Mouse (Mus musculus): ENCODE results near the gene Lypd9. TPM values are rescaled to one million over a fixed set of nuclear protein-coding genes. Genes with fewer than 3 reads are reported as not detected.
"Not testable (repeated sequence)": the region's sequence is repeated elsewhere in the genome, so short reads cannot be mapped to it uniquely, and the experiment has no call there.

Gene Lypd9
- total RNA-seq (2021): not detected

GRCm38 (mm10) chr11:58452759-58453158 is at the start of gene Lypd9:
Lypd9 (minus strand) TSS chr11:58452923.
- no peak for DNase-seq

GRCm38 (mm10) chr11:58502472-58502871 is 49.7 kb upstream of the Lypd9 start, which contains the start of gene Olfr331:
Olfr331 (minus strand) TSS chr11:58502572.
- not testable (repeated sequence) for DNase-seq

GRCm38 (mm10) chr11:58499290-58499689 is 46.6 kb upstream of the Lypd9 start:
- no peak for DNase-seq

GRCm38 (mm10) chr11:58498761-58499160 is 46.0 kb upstream of the Lypd9 start:
- peak; percentile 22 for DNase-seq

GRCm38 (mm10) chr11:58492455-58492854 is 39.7 kb upstream of the Lypd9 start, which contains the start of gene Olfr332:
Olfr332 (minus strand) TSS chr11:58492555.
- DNase-seq: no peak

GRCm38 (mm10) chr11:58462170-58462569 is 9.4 kb upstream of the Lypd9 start, which contains the start of gene Olfr30:
Olfr30 (minus strand) TSS chr11:58462270.
- DNase-seq: no peak

- DNase-seq: no peak
These were observed 869 bp upstream of the Lypd9 start for GRCm38 (mm10) chr11:58453592-58453991.

- DNase-seq: no peak
These were observed 14.9 kb downstream of the Lypd9 start for GRCm38 (mm10) chr11:58437866-58438265.

GRCm38 (mm10) chr11:58432259-58432658 is 20.5 kb downstream of the Lypd9 start, which contains the start of gene Gm12253:
Gm12253 (plus strand) TSS chr11:58432559.
- DNase-seq: no peak

GRCm38 (mm10) chr11:58420815-58421214 is 31.9 kb downstream of the Lypd9 start, which contains the start of gene 1810065E05Rik:
1810065E05Rik (plus strand) TSS chr11:58421111.
- no peak for DNase-seq

GRCm38 (mm10) chr11:58418336-58418735 is 34.4 kb downstream of the Lypd9 start:
- DNase-seq: no peak

- DNase-seq: no peak
These were observed 44.7 kb downstream of the Lypd9 start for GRCm38 (mm10) chr11:58408066-58408465.

- DNase-seq: no peak
These were observed 52.1 kb downstream of the Lypd9 start for GRCm38 (mm10) chr11:58400655-58401054.

- DNase-seq: no peak
These were observed 52.6 kb downstream of the Lypd9 start for GRCm38 (mm10) chr11:58399985-58400645.

Other genes with a start within 250 kb of the Lypd9 start
- not detected for gene 4930438A08Rik, start 178.1 kb downstream of the Lypd9 start, total RNA-seq (2021)
- gene Zfp692, start 145.9 kb downstream of the Lypd9 start, total RNA-seq (2021): 1 to 10 TPM; 4.2 to 6.6 TPM
- gene Zfp672, start 122.6 kb downstream of the Lypd9 start, total RNA-seq (2021): 10 to 100 TPM; 37.5 to 44.2 TPM
- 10 to 100 TPM; 38.5 to 51.5 TPM for gene Sh3bp5l, start 122.2 kb downstream of the Lypd9 start, total RNA-seq (2021)
- gene Lypd8, start 73.9 kb downstream of the Lypd9 start, total RNA-seq (2021): not detected
- not detected for gene 1810065E05Rik, start 31.8 kb downstream of the Lypd9 start, total RNA-seq (2021)
- not detected for gene Gm12253, start 20.4 kb downstream of the Lypd9 start, total RNA-seq (2021)
- not detected for gene Olfr30, start 9.3 kb upstream of the Lypd9 start, total RNA-seq (2021)
- gene Olfr332, start 39.6 kb upstream of the Lypd9 start, total RNA-seq (2021): not detected
- not detected for gene Olfr331, start 49.6 kb upstream of the Lypd9 start, total RNA-seq (2021)
- gene Olfr330, start 81.9 kb upstream of the Lypd9 start, total RNA-seq (2021): not detected
- gene Olfr329-ps, start 93.5 kb upstream of the Lypd9 start, total RNA-seq (2021): not detected
- gene Olfr328, start 102.7 kb upstream of the Lypd9 start, total RNA-seq (2021): under 1 TPM in 1 of 2 experiments, not detected in 1; 0.09 TPM
- gene Olfr224, start 117.6 kb upstream of the Lypd9 start, total RNA-seq (2021): not detected
- gene Olfr325, start 124.8 kb upstream of the Lypd9 start, total RNA-seq (2021): not detected
- gene Olfr324, start 142.2 kb upstream of the Lypd9 start, total RNA-seq (2021): not detected
- gene 2210407C18Rik, start 163.2 kb upstream of the Lypd9 start, total RNA-seq (2021): not detected
- not detected for gene Olfr323, start 177.6 kb upstream of the Lypd9 start, total RNA-seq (2021)
- under 1 TPM in 1 of 2 experiments, not detected in 1; 0.23 TPM for gene Trim58, start 187.5 kb upstream of the Lypd9 start, total RNA-seq (2021)
- gene Olfr322, start 205.9 kb upstream of the Lypd9 start, total RNA-seq (2021): not detected
- not detected for gene Olfr320, start 228.2 kb upstream of the Lypd9 start, total RNA-seq (2021)
- not detected for gene Olfr319, start 246.2 kb upstream of the Lypd9 start, total RNA-seq (2021)

Data from heart, postnatal 4 days (tissue).